Mouse (Mus musculus) testis, adult 2 months (tissue): Measurements from ENCODE around the gene Rspry1. TPM values are rescaled to one million over a fixed set of nuclear protein-coding genes. Genes with fewer than 3 reads are reported as not detected.

ENCODE experiments used
- H3K27ac ChIP-seq: fragments of 200-500 bp; 2 replicates; pipeline ENCODE4 v1.5.1; 2012; ENCODE audit warnings: low read depth, low read length; ENCODE audit not compliant: control insufficient read depth, insufficient read depth
- H3K27me3 ChIP-seq: fragments of 200-500 bp; 2 replicates; pipeline ENCODE4 v1.6.1; 2012; ENCODE audit warnings: mild to moderate bottlenecking, low read length, moderate library complexity; ENCODE audit not compliant: control insufficient read depth, insufficient read depth
- H3K36me3 ChIP-seq: fragments of 200-500 bp; 2 replicates; pipeline ENCODE4 v1.6.1; 2012; ENCODE audit warnings: mild to moderate bottlenecking, low read length; ENCODE audit not compliant: control insufficient read depth, insufficient read depth
- H3K4me1 ChIP-seq: fragments of 200-500 bp; 2 replicates; pipeline ENCODE4 v1.6.1; 2012; ENCODE audit warnings: low read length; ENCODE audit not compliant: control insufficient read depth, insufficient read depth
- H3K4me3 ChIP-seq: fragments of 200-500 bp; 2 replicates; pipeline ENCODE4 v1.5.1; 2012; ENCODE audit warnings: low read depth, mild to moderate bottlenecking, low read length, moderate library complexity, mixed read lengths; ENCODE audit not compliant: control insufficient read depth
- CTCF ChIP-seq: fragments of 200-500 bp; IDR thresholded peaks from 2 replicates; pipeline ENCODE4 v1.5.1; 2012; ENCODE audit warnings: low read depth, mild to moderate bottlenecking, inconsistent platforms, low read length, moderate library complexity; ENCODE audit not compliant: control insufficient read depth, insufficient read depth, insufficient replicate concordance
- POLR2A ChIP-seq: fragments of 200-500 bp; IDR thresholded peaks from 2 replicates; pipeline ENCODE4 v1.6.1; 2012; ENCODE audit warnings: low read depth, mild to moderate bottlenecking, inconsistent platforms, low read length, moderate library complexity; ENCODE audit not compliant: control insufficient read depth
- polyA plus RNA-seq: library from polyadenylated mRNA; depleted of rRNA; stranded (reverse); fragments of >200 nt; gene quantifications from 2 replicates; pipeline ENCODE4 v1.2.3, GENCODE M21; 2012

Rspry1 gene
- polyA plus RNA-seq, 1 experiment: 24.1 TPM

- Histone ChIP-seq H3K36me3 (0 out of 2 replicates have a peak, but pooled peaks cover 1% of the 10 kb centered on the region), H3K4me3 (no peak overlapping the region), H3K27ac (no peak overlapping the region), H3K4me1 (no peaks in the 10 kb centered on the region), H3K27me3 (no peaks in the 10 kb centered on the region)
- no peak for TF ChIP-seq POLR2A
- TF ChIP-seq CTCF: no peak
Measured at GRCm38 (mm10) chr8:94646165-94646564, 44.4 kb downstream of the Rspry1 start.

GRCm38 (mm10) chr8:94649496-94649895 is 47.8 kb downstream of the Rspry1 start:
- H3K4me3 ChIP-seq: no peak overlapping the region
- TF ChIP-seq CTCF (no peak), POLR2A (no peak)
- no peaks in the 10 kb centered on the region for H3K27me3 ChIP-seq
- H3K4me1 ChIP-seq: no peaks in the 10 kb centered on the region
- no peak overlapping the region for H3K27ac ChIP-seq
- H3K36me3 ChIP-seq: peaks cover 3% of the 10 kb centered on the region; the same call in 1 of the 2 replicates

GRCm38 (mm10) chr8:94652951-94653350 is 51.2 kb downstream of the Rspry1 start:
- Histone ChIP-seq H3K4me3 (no peak overlapping the region), H3K27ac (no peak overlapping the region), H3K4me1 (no peaks in the 10 kb centered on the region), H3K36me3 (peaks cover 1% of the 10 kb centered on the region; the same call in 1 of the 2 replicates), H3K27me3 (no peaks in the 10 kb centered on the region)
- no peak for TF ChIP-seq POLR2A
- no peak for TF ChIP-seq CTCF

- Histone ChIP-seq H3K36me3 (peaks cover 1% of the 10 kb centered on the region; the same call in 1 of the 2 replicates), H3K27me3 (no peaks in the 10 kb centered on the region), H3K4me1 (no peaks in the 10 kb centered on the region), H3K4me3 (no peak overlapping the region), H3K27ac (no peak overlapping the region)
- TF ChIP-seq CTCF: no peak
- TF ChIP-seq POLR2A: no peak
Measured at GRCm38 (mm10) chr8:94654994-94655393, 53.3 kb downstream of the Rspry1 start.

GRCm38 (mm10) chr8:94658031-94658430 is 56.3 kb downstream of the Rspry1 start:
- no peak overlapping the region for H3K27ac ChIP-seq
- TF ChIP-seq CTCF (no peak), POLR2A (no peak)
- peaks cover 1% of the 10 kb centered on the region; the same call in 1 of the 2 replicates for H3K36me3 ChIP-seq
- no peaks in the 10 kb centered on the region for H3K4me1 ChIP-seq
- no peaks in the 10 kb centered on the region for H3K27me3 ChIP-seq
- H3K4me3 ChIP-seq: peak overlapping the region; percentile 8

GRCm38 (mm10) chr8:94660418-94660817 is 58.7 kb downstream of the Rspry1 start:
- no peak overlapping the region for H3K27ac ChIP-seq
- H3K4me3 ChIP-seq: no peak overlapping the region
- no peaks in the 10 kb centered on the region; the same call in 1 of the 2 replicates for H3K36me3 ChIP-seq
- H3K4me1 ChIP-seq: no peaks in the 10 kb centered on the region
- H3K27me3 ChIP-seq: no peaks in the 10 kb centered on the region
- TF ChIP-seq CTCF (no peak), POLR2A (no peak)

GRCm38 (mm10) chr8:94664722-94665121 is 63.0 kb downstream of the Rspry1 start:
- Histone ChIP-seq H3K36me3 (peaks cover 1% of the 10 kb centered on the region; the same call in 1 of the 2 replicates), H3K27ac (no peak overlapping the region), H3K4me3 (peak overlapping the region; percentile 14), H3K27me3 (no peaks in the 10 kb centered on the region), H3K4me1 (no peaks in the 10 kb centered on the region)
- TF ChIP-seq POLR2A (no peak), CTCF (no peak)

- peak within 1 kb of the TSS; percentile 98 for H3K27ac ChIP-seq
- TF ChIP-seq POLR2A (peak; percentile 28), CTCF (no peak)
- H3K4me1 ChIP-seq: no peaks in the 10 kb centered on the region
- H3K27me3 ChIP-seq: no peaks in the 10 kb centered on the region
- H3K4me3 ChIP-seq: peak within 1 kb of the TSS; percentile 99
- H3K36me3 ChIP-seq: peaks cover 1% of the 10 kb centered on the region
Measured at GRCm38 (mm10) chr8:94666456-94667308, 64.9 kb downstream of the Rspry1 start, which contains the start of gene Arl2bp. Arl2bp (plus strand) TSS chr8:94666600.
